Mouse (Mus musculus): Measurements from ENCODE around the gene Spa17. TPM values are rescaled to one million over a fixed set of nuclear protein-coding genes. Genes with fewer than 3 reads are reported as not detected.
A peak's percentile ranks its signal among the peaks of the same experiment; 100 is the strongest.

The Spa17 gene
- polyA plus RNA-seq, 1 experiment = 4.8 TPM

DNA sequence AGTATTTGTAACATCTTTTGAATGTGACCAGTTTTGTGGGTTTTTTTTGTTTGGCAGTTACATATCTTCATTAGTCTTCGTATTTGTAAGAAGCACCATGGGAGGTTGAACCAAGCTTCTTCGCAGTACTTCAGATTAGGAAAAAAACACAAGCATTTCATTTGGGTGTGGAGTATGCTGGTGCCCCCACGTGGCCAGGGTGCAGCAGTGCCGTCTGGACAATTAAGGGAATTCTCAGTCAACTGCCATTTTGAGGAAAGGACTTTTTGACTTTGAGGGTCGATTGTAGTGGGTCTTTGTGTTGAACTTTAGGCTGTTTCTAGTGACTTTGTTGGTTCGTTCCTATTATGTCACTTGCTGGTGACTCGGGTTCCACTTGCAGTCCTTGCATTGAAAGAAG is 22.8 kb upstream of the Spa17 start:
- no peak for TF ChIP-seq POLR2A (IDR thresholded peaks at IDR 0.05; ENCODE audit: borderline replicate concordance, extremely low read depth, insufficient read depth, insufficient read length, poor library complexity, severe bottlenecking)
- peak; percentile 85 for TF ChIP-seq CTCF (IDR thresholded peaks at IDR 0.05; ENCODE audit: borderline replicate concordance, extremely low read depth, insufficient read depth, insufficient read length)
- peak; percentile 82 for DNase-seq (ENCODE audit: low read depth)

DNA sequence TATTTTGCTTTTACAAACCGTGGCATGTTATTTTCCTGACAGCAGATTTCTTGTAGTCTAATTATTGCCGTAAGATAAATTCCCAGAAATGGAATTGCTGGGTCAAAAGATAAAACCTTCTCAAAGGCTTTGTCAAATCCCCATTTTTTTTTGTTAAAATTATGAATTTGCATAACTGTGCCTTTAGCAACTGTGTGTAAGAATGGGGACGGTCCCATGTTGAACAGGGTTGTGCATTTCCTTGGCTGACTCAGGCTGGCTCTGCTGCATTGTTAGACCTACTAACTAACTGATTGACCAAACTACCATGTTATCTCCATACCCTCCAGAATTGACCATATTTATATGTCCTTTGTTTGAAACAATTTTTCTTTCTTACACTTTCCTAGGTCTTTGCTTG is 20.7 kb upstream of the Spa17 start:
- no peak for DNase-seq (ENCODE audit: low read depth)
- TF ChIP-seq CTCF (IDR thresholded peaks at IDR 0.05; ENCODE audit: borderline replicate concordance, extremely low read depth, insufficient read depth, insufficient read length) = no peak
- TF ChIP-seq POLR2A (IDR thresholded peaks at IDR 0.05; ENCODE audit: borderline replicate concordance, extremely low read depth, insufficient read depth, insufficient read length, poor library complexity, severe bottlenecking) = no peak

DNA sequence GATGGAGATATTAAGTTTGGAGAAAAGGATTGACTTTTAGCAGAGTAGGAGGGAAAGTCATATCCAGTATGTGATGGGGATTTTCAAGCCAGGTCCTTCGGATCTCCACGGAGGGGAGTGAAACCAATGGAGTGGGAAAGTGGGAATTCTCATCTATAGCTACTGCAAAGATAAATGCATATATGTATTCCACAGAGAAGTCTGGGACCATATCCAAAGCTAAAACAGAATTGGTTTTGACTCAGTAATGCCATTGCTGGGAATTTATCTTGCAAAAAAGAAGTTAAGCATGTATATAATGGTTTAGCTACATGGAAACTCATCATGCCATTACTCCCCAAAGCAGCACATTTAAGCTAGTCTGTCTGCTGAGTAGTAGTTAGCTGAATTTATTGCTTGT is 18.8 kb upstream of the Spa17 start:
- DNase-seq (ENCODE audit: low read depth) = no peak
- TF ChIP-seq POLR2A (IDR thresholded peaks at IDR 0.05; ENCODE audit: borderline replicate concordance, extremely low read depth, insufficient read depth, insufficient read length, poor library complexity, severe bottlenecking) (no peak), CTCF (IDR thresholded peaks at IDR 0.05; ENCODE audit: borderline replicate concordance, extremely low read depth, insufficient read depth, insufficient read length) (no peak)

DNA sequence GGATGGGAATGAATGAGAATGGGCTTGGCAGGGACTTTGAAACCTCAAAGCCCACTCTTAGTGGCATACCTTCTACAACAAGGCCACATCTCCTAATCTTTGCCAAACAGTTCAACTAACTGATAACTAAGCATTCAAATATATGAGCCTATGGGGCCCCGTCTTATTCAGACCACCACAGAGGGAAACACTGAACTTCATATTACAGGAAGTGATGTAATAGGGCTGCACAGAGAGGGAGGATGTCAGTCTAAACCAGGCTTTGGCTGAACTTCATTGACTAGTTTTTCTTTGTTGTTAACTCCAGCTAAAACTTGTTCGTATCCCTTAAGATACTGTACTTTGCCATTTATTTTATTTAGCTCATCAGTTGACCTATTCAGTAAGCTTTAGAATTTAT is 16.4 kb upstream of the Spa17 start:
- no peak for TF ChIP-seq CTCF (IDR thresholded peaks at IDR 0.05; ENCODE audit: borderline replicate concordance, extremely low read depth, insufficient read depth, insufficient read length)
- no peak for TF ChIP-seq POLR2A (IDR thresholded peaks at IDR 0.05; ENCODE audit: borderline replicate concordance, extremely low read depth, insufficient read depth, insufficient read length, poor library complexity, severe bottlenecking)
- DNase-seq (ENCODE audit: low read depth) = no peak

DNA sequence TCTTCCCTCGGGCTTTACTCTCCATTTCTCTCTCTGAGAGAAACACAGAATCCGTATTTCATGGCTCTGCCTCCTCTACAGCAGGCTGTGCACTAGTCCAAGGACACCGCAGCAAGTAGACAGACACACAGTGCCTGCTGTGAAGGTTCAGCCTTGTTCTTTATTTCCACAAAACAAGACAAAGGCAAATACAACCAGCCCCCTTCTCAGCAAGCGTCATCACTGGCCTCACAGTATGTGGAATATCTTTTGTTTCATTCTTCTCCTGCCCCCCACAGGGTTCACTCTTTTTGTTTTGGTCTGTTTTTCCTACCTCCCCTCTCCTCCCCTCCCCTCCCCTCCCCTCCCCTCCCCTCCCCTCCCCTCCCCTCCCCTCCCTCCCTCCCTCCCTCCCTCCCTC is 15.1 kb upstream of the Spa17 start:
- TF ChIP-seq POLR2A (IDR thresholded peaks at IDR 0.05; ENCODE audit: borderline replicate concordance, extremely low read depth, insufficient read depth, insufficient read length, poor library complexity, severe bottlenecking) (no peak), CTCF (IDR thresholded peaks at IDR 0.05; ENCODE audit: borderline replicate concordance, extremely low read depth, insufficient read depth, insufficient read length) (no peak)
- DNase-seq (ENCODE audit: low read depth) = no peak

DNA sequence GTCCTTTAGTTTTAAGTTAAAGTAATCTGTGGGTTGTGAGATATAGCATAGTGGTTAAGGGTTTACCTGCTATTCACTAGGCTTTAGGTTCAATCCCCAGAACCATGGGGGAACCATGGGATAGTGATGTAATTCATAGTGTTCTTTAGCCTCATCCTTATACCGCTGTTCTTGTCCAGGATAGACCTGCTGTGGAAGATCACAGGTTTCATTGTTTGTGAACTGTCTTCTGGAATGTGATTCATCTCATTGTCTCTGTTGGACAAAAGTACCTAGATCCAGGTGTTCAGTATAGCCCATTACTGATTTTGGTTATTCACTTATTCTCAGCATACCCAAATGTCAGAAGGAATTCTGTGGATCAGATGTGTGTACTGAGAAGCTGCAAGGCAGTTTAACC is 13.7 kb upstream of the Spa17 start:
- DNase-seq (ENCODE audit: low read depth) = no peak
- TF ChIP-seq POLR2A (IDR thresholded peaks at IDR 0.05; ENCODE audit: borderline replicate concordance, extremely low read depth, insufficient read depth, insufficient read length, poor library complexity, severe bottlenecking) (no peak), CTCF (IDR thresholded peaks at IDR 0.05; ENCODE audit: borderline replicate concordance, extremely low read depth, insufficient read depth, insufficient read length) (no peak)

DNA sequence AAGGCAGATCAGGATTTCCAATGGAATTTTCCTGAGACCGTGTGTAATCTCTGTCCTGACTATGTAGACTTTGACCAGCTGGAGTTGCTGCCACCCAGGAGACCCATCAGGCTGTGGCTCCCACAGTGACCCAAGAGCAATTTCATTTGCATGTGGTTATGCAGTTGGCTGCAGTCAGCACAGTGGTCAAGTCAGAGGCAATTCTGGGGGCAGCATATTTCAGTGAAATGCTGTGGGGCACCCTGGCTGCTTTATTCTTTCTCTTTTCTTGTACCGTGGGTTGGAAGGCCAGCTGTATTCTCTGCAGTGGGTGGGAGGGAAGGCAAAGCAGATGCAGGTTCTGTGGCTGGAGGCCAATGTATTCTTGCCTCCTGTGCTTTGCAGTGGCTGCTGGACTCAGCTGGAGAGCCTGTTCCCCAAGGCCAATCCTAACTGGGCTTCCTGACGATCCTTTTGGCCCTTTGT is 12.6 kb upstream of the Spa17 start:
- peak; percentile 59 for DNase-seq (ENCODE audit: low read depth)
- TF ChIP-seq POLR2A (IDR thresholded peaks at IDR 0.05; ENCODE audit: borderline replicate concordance, extremely low read depth, insufficient read depth, insufficient read length, poor library complexity, severe bottlenecking) = no peak

DNA sequence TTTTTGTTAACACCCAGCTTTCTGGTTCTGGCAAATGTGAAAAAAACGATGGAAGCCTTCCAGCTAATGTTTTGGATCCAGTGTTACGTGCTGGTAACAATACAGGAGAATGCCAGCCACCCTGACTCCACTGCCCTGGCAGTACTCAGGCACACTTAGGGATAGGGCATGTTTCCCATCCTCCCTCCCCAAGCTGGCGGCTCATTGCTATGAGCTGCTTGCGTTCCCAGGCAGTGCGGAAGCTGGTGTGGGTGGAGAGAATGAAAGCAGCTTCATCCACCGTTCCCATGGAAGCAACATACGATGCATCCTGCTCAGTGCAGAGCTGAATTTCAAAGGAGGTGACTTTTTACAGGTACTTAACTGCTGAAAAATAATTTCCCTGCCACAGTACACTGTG is 12.1 kb upstream of the Spa17 start:
- TF ChIP-seq POLR2A (IDR thresholded peaks at IDR 0.05; ENCODE audit: borderline replicate concordance, extremely low read depth, insufficient read depth, insufficient read length, poor library complexity, severe bottlenecking) = no peak
- no peak for TF ChIP-seq CTCF (IDR thresholded peaks at IDR 0.05; ENCODE audit: borderline replicate concordance, extremely low read depth, insufficient read depth, insufficient read length)
- DNase-seq (ENCODE audit: low read depth) = peak; percentile 94

DNA sequence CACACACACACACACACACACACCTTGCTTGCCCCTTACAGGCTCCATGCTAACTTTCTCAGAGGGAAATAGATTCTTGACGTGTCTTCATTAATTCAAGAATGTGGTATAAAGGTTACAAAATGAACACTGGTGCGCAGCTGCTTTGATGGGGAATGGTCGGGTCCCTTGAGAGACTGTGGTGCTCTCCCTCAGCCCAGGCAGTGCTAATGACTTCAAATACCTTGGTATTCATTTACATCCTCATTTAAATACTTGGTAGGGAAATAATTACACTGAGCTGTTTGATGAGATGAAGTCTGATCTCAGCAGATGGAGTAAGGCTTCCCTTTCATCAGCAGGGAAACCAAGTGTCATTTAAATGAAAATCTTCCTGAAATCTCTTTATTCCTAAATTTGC is 11.6 kb upstream of the Spa17 start:
- TF ChIP-seq CTCF (IDR thresholded peaks at IDR 0.05; ENCODE audit: borderline replicate concordance, extremely low read depth, insufficient read depth, insufficient read length) = no peak
- TF ChIP-seq POLR2A (IDR thresholded peaks at IDR 0.05; ENCODE audit: borderline replicate concordance, extremely low read depth, insufficient read depth, insufficient read length, poor library complexity, severe bottlenecking) = no peak
- peak; percentile 88 for DNase-seq (ENCODE audit: low read depth)

DNA sequence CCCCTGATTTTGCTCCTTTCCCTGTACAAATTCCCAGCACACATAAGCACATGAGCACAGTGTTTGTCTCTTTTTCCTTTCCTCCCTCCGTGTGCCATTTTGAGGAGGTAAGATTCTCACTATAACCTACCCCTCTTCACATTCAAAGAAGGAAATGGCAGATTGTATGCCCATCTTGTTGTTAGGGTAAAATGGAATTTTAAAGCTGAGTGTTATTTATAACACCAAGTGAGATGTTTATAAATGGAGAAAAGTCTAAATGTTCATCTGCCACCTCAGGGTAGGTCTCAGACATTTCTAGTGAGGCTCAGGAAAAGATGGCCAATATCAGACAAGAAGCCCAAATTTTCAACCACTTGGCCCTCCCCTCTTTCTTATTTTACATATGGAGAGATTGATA is 11.0 kb upstream of the Spa17 start:
- DNase-seq (ENCODE audit: low read depth) = no peak
- no peak for TF ChIP-seq CTCF (IDR thresholded peaks at IDR 0.05; ENCODE audit: borderline replicate concordance, extremely low read depth, insufficient read depth, insufficient read length)
- no peak for TF ChIP-seq POLR2A (IDR thresholded peaks at IDR 0.05; ENCODE audit: borderline replicate concordance, extremely low read depth, insufficient read depth, insufficient read length, poor library complexity, severe bottlenecking)

DNA sequence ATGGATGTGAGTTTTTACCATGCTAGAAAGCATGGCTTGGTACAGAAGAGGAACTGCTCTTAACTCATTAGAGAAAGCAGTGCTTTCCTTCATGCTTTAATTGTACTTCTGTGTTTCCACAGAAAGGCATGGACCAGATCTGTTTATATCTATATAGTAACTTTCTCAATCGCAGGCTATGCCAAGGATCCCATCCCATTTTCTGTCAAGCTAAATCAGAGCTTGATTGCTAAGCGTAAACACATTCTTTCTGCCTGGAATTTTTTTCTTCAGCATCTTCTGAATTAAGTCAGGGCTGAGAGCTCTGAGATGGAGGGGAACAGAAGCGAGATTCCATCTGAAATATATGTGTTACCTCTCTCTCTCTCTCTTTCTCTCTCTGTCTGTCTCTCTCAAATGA is 10.5 kb upstream of the Spa17 start:
- TF ChIP-seq POLR2A (IDR thresholded peaks at IDR 0.05; ENCODE audit: borderline replicate concordance, extremely low read depth, insufficient read depth, insufficient read length, poor library complexity, severe bottlenecking) = no peak
- TF ChIP-seq CTCF (IDR thresholded peaks at IDR 0.05; ENCODE audit: borderline replicate concordance, extremely low read depth, insufficient read depth, insufficient read length) = no peak
- peak; percentile 76 for DNase-seq (ENCODE audit: low read depth)

DNA sequence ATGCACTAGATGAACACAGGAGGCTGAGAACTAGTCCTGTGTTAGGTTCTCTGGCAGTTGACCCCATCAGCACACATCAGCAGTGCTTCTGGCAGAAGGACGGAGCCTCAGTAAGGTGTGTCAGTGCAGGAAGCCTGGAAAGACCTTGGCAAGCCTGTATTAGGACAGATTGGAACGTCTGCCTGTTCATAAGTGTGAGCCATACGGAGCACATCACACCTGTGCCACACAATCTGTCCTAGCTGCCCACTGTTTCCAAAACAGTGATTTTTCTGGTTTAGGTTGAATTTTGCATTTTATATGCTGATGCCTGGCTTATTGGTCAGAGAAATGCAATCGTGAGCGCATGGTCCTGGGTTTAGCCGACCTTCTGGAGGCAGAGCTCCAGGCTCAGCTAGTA is 7.8 kb upstream of the Spa17 start:
- DNase-seq (ENCODE audit: low read depth) = peak; percentile 65
- TF ChIP-seq POLR2A (IDR thresholded peaks at IDR 0.05; ENCODE audit: borderline replicate concordance, extremely low read depth, insufficient read depth, insufficient read length, poor library complexity, severe bottlenecking) = no peak
- TF ChIP-seq CTCF (IDR thresholded peaks at IDR 0.05; ENCODE audit: borderline replicate concordance, extremely low read depth, insufficient read depth, insufficient read length) = no peak

DNA sequence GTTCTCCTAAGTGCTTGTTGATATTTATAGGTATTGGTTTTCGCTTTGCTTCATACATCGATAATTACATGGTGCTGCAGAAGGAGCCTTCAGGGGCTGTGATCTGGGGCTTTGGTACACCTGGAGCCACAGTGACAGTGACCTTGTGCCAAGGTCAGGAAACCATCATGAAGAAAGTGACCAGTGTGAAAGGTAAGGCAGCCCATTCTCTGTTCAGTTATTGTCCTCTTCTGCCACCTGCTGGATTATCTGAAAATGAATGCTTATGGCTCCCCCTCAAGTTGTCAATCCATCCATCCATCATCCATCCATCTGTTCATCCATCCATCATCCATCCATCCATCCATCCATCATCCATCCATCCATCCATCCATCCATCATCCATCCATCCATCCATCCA is 3.2 kb upstream of the Spa17 start:
- peak; percentile 60 for TF ChIP-seq CTCF (IDR thresholded peaks at IDR 0.05; ENCODE audit: borderline replicate concordance, extremely low read depth, insufficient read depth, insufficient read length)
- no peak for TF ChIP-seq POLR2A (IDR thresholded peaks at IDR 0.05; ENCODE audit: borderline replicate concordance, extremely low read depth, insufficient read depth, insufficient read length, poor library complexity, severe bottlenecking)
- DNase-seq (ENCODE audit: low read depth) = peak; percentile 64
